ENCODE assay signal across 8 mouse cellular contexts in genomic region chr2:165874461-165875339, GRCm38 (mm10). TPM values are rescaled to one million over a fixed set of nuclear protein-coding genes. Genes with fewer than 3 reads are reported as not detected.
DNase-seq lines count a peak whose midpoint lies in the region; ATAC-seq and TF ChIP-seq lines count a peak whose summit lies in the region.

No protein-coding gene starts in this region.

- peak overlapping the region; percentile 81 for H3K27ac ChIP-seq in limb, embryonic 14.5 days (replicated peaks; ENCODE audit: low read depth, low read length)
- peak overlapping the region; percentile 92 for H3K27ac ChIP-seq in midbrain, embryonic 14.5 days (replicated peaks; ENCODE audit: low read depth, low read length)

- ATAC-seq in cerebellum, adult (ENCODE audit: insufficient number of reproducible peaks, low FRiP score, low TSS enrichment), result peak; percentile 76
- ATAC-seq in limb, embryonic 14.5 days (ENCODE audit: low FRiP score, low read depth), result peak; percentile 77; the same call in 1 of the 2 replicates
- ATAC-seq in midbrain, embryonic 14.5 days (ENCODE audit: low FRiP score, low TSS enrichment), result peak; percentile 74

- no peaks in the 10 kb centered on the region for H3K9me3 ChIP-seq in limb, embryonic 14.5 days (ENCODE audit: control insufficient read depth, low read length)
- no peaks in the 10 kb centered on the region for H3K9me3 ChIP-seq in midbrain, embryonic 14.5 days (ENCODE audit: control insufficient read depth, low read length)

- peaks cover 65% of the 10 kb centered on the region for H3K4me1 ChIP-seq in limb, embryonic 14.5 days (ENCODE audit: control insufficient read depth, insufficient read depth, low read length)
- H3K4me1 ChIP-seq in midbrain, embryonic 14.5 days (ENCODE audit: control insufficient read depth, insufficient read depth, low read length), result peaks cover 70% of the 10 kb centered on the region

- H3K4me2 ChIP-seq in limb, embryonic 14.5 days (replicated peaks; ENCODE audit: low read depth, low read length, severe bottlenecking), result peak overlapping the region; percentile 32
- H3K4me2 ChIP-seq in midbrain, embryonic 14.5 days (ENCODE audit: low read length), result peak overlapping the region; percentile 81

- H3K36me3 ChIP-seq in limb, embryonic 14.5 days (ENCODE audit: control insufficient read depth, insufficient read depth, low read length), result peaks cover 37% of the 10 kb centered on the region
- peaks cover 26% of the 10 kb centered on the region for H3K36me3 ChIP-seq in midbrain, embryonic 14.5 days (ENCODE audit: control insufficient read depth, insufficient read depth, low read length)

- H3K4me3 ChIP-seq in limb, embryonic 14.5 days (replicated peaks; ENCODE audit: low read length), result no peak overlapping the region
- peak overlapping the region; percentile 20 for H3K4me3 ChIP-seq in midbrain, embryonic 14.5 days (replicated peaks; ENCODE audit: low read depth, low read length)

- no peak for TF ChIP-seq POLR2A in limb, embryonic 14.5 days (IDR thresholded peaks at IDR 0.05; ENCODE audit: borderline replicate concordance, extremely low read depth, insufficient read depth, insufficient read length)

- 23% methylated on average over 13 of the region's 13 CpGs for WGBS in limb, embryonic 14.5 days
- WGBS in midbrain, embryonic 14.5 days, result 31% methylated on average over 13 of the region's 13 CpGs

- H3K9ac ChIP-seq in limb, embryonic 14.5 days (ENCODE audit: low read depth, low read length, severe bottlenecking), result peak overlapping the region; percentile 40; the same call in 1 of the 2 replicates
- H3K9ac ChIP-seq in midbrain, embryonic 14.5 days (replicated peaks; ENCODE audit: low read length), result peak overlapping the region; percentile 50

- H3K27me3 ChIP-seq in limb, embryonic 14.5 days (ENCODE audit: control insufficient read depth, insufficient read depth, low read length), result no peaks in the 10 kb centered on the region
- H3K27me3 ChIP-seq in midbrain, embryonic 14.5 days (ENCODE audit: control insufficient read depth, insufficient read depth, low read length), result no peaks in the 10 kb centered on the region

- no peak for DNase-seq in cerebellum, adult 8-10 months
- DNase-seq in embryo, embryonic 11 days, result peak; percentile 84
- DNase-seq in heart, adult 11 months, result peak; percentile 99
- peak; percentile 76 for DNase-seq in kidney, adult 18-20 months
- DNase-seq in limb, embryonic 14.5 days (ENCODE audit: low spot score), result peak; percentile 77
- peak; percentile 83 for DNase-seq in midbrain, embryonic 14.5 days
- peak; percentile 75 for DNase-seq in testis, postnatal 14 days (ENCODE audit: low spot score)

RNA-seq across cellular contexts. Expression of gene Zmynd8, which starts 24.1 kb away (rescaled TPM):
- 47.6 and 49.5 TPM in 2 replicates for polyA plus RNA-seq in limb, embryonic 14.5 days (2012; rRNA removed)
- 30.2 and 39.8 TPM in 2 replicates for polyA plus RNA-seq in limb, embryonic 14.5 days (2014; fragmentation: Nextera tagmentation; extraction: Ambion mirVana)
- 64.4 and 67.8 TPM in 2 replicates for polyA plus RNA-seq in midbrain, embryonic 14.5 days (2014; fragmentation: Nextera tagmentation; extraction: Ambion mirVana)
